Mouse (Mus musculus) lung, postnatal 14 days (tissue): ENCODE data around the gene Sema6b.
"Not testable (repeated sequence)": the region's sequence is repeated elsewhere in the genome, so short reads cannot be mapped to it uniquely, and the experiment has no call there.

Experiments
- DNase-seq: peaks from one replicate; pipeline ENCODE4 v3.0.0; 2021

The Sema6b gene

DNA sequence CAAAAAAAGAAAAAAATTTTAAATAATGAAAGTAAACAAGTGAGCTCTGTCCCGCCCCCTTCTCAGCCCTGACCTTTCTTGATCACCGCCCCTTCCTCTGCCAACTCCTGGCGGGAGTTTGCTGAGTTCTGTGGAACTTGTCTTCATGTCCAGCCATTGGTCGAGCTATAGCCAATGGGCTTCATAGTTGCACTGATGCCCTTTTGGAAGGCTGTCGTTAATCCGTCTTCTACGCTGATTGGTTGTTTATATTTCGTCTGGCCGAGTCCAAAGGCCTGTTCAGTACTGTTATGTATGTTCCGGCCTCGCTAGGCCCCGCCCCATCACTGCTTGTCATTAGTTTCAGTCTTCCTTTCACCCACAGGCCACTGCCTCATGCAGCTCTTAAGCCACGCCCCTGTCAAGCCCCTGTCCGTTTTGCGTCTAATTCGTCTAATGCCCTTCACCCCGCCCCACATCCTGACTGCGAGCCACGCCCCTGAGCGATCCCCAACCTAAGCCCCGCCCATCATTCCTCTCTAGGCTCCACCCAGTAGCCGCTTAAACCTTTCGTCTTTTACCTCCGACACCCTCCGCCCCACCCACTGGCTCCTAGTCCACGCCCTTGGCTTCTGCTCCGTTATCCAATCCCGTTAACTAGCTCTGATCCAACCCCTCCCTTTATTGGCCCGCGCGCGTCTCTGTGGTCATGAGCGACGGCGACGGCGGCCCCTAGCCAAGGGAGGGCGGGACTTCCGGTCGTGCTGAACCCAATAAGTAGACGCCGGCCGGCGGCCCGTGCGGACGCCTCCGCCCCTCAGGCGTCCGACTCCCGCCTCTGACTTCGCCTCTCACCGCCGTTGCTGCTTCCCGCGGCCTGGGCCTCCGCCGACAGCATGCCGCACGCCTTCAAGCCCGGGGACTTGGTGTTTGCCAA lies 61.0 kb downstream of the Sema6b start, which contains the start of gene Hdgfl2:
Gene Hdgfl2 (plus strand): TSS at position 755 of the 916 bp plus-strand sequence.
- DNase-seq = peak; percentile 100

DNA sequence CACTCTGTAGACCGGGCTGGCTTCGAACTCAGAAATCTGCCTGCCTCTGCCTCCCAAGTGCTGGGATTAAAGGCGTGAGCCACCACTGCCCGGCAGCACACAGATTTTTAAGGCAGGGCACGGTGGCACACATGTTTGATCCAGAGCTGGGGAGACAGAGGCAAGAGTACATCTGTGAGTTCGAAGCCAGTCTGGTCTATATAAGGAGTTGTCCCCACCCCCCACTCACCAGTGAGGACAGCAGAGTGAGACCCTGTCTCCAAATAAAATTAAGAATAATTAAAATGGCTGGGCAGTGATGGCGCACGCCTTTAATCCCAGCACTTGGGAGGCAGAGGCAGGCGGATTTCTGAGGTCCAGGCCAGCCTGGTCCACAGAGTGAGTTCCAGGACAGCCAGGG lies 61.8 kb downstream of the Sema6b start:
- not testable (repeated sequence) for DNase-seq

DNA sequence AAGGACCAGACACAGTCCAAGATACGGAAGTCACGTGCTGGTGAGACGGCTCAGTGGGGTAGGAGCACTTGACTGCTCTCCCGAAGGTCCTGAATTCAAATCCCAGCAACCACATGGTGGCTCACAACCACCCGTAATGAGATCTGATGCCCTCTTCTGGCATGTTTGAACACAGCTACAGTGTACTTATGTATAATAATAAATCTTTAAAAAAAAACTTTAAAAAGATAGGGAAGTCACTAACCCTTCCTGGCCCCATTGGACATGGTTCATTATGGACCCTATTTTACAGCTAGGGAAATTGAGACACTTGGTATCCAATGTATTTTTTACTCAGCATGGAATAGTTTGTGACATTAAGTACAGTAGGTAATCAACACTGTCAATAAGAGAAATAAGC lies 62.6 kb downstream of the Sema6b start:
- no peak for DNase-seq

DNA sequence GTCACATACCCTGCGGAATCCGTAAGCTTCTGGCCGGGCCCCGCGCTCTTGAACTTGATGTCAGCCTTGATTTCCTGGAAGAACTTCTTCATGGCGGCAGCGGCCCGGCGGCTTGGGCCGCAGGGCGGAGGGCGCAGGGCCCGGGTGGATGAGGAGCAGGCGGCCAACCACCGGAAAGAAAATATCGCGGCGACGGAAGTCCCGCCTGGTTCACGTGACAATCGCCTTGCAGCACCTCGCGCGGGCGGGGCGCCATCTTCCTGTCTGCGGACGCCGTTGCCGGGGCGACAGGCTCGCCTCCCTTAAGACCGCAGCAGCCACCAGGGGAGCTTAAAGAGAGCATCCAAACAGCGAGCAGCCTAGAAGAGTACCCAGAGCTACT lies 65.3 kb downstream of the Sema6b start, which contains the start of gene Ubxn6:
Gene Ubxn6 (minus strand): TSS at position 202 of the 382 bp plus-strand sequence.
- DNase-seq = peak; percentile 98

DNA sequence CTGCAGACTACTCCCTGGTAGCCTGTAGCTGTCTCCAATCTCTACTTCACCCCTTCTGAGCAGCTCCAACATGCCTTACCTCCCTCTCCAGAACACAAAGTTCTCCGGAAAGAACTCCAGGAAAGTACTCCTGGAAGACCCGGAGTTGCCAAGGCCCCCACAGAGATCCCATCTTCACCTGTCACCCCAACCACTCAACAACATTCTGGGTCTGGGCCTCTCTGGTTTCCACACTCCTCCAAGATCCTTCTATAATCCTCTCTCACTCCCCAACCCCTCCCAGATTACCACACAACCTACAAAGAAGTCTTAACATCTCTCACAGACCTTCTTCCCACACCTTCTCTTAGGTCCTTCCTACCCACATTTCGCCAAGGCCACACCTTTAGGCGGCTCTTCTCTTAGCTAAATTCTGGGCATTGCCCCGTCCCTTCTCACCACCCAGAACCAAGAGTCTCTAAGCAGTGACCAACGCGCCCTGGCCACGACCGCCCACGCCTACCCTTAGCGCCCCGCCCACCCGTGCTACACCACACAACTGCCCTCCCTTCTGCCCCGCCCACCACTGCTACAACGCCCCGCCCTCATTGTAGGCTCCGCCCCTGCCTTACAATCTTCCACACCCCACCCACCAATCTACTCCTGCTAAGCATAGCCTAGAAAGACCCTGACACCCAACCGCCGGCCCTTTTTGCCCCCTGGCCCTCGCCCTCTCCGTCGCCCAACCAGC lies 65.9 kb downstream of the Sema6b start:
- peak; percentile 91 for DNase-seq
